Mouse (Mus musculus): ENCODE data around the gene Trim11. TPM values are rescaled to one million over a fixed set of nuclear protein-coding genes. Genes with fewer than 3 reads are reported as not detected.
"Not testable (repeated sequence)": the region's sequence is repeated elsewhere in the genome, so short reads cannot be mapped to it uniquely, and the experiment has no call there.

Trim11 gene
- polyA plus RNA-seq, 1 experiment from 2014 or later, result 20.3 TPM

- H3K27me3 ChIP-seq (ENCODE audit: control insufficient read depth, insufficient read depth, low read length); ATAC-seq (ENCODE audit: insufficient number of reproducible peaks, insufficient read depth, low FRiP score, low read depth); H3K36me3 ChIP-seq (ENCODE audit: control insufficient read depth, insufficient read depth, low read length); H3K9me3 ChIP-seq (ENCODE audit: control insufficient read depth, low read depth, low read length): not testable (repeated sequence)
- Histone ChIP-seq H3K4me3 (ENCODE audit: low read depth, low read length) (peak overlapping the region; percentile 59), H3K4me1 (ENCODE audit: control insufficient read depth, insufficient read depth, low read length) (peaks cover 11% of the 10 kb centered on the region), H3K27ac (ENCODE audit: low read length) (peak overlapping the region; percentile 97), H3K4me2 (replicated peaks; ENCODE audit: low read depth, low read length) (peak overlapping the region; percentile 93), H3K9ac (replicated peaks; ENCODE audit: low read depth, low read length) (peak overlapping the region; percentile 60; the same call in 1 of the 2 replicates)
- 0% methylated on average over 14 of the region's 17 CpGs for WGBS
Observed at GRCm38 (mm10) chr11:58954170-58954419, 23.8 kb upstream of the Trim11 start.

GRCm38 (mm10) chr11:58954420-58955142, 23.3 kb upstream of the Trim11 start, which contains the start of the genes Hist3h2a and Trim17:
Gene Hist3h2a, plus strand, starts transcription at chr11:58954685.
Gene Trim17, plus strand, starts transcription at chr11:58954685.
- H3K4me3 ChIP-seq (ENCODE audit: low read depth, low read length), result peak within 1 kb of the TSS; percentile 59
- H3K27me3 ChIP-seq (ENCODE audit: control insufficient read depth, insufficient read depth, low read length), result no peaks in the 10 kb centered on the region
- under 1% methylated on average over 49 of the region's 49 CpGs for WGBS
- peak; percentile 93 for ATAC-seq (ENCODE audit: insufficient number of reproducible peaks, insufficient read depth, low FRiP score, low read depth)
- peak within 1 kb of the TSS; percentile 94 for H3K9ac ChIP-seq (replicated peaks; ENCODE audit: low read depth, low read length)
- H3K9me3 ChIP-seq (ENCODE audit: control insufficient read depth, low read depth, low read length), result no peaks in the 10 kb centered on the region
- peaks cover 16% of the 10 kb centered on the region for H3K4me1 ChIP-seq (ENCODE audit: control insufficient read depth, insufficient read depth, low read length)
- H3K36me3 ChIP-seq (ENCODE audit: control insufficient read depth, insufficient read depth, low read length), result peaks cover 4% of the 10 kb centered on the region
- peak within 1 kb of the TSS; percentile 93 for H3K4me2 ChIP-seq (replicated peaks; ENCODE audit: low read depth, low read length)
- H3K27ac ChIP-seq (ENCODE audit: low read length), result peak within 1 kb of the TSS; percentile 97

GRCm38 (mm10) chr11:58955143-58955867, 22.6 kb upstream of the Trim11 start:
- ATAC-seq (ENCODE audit: insufficient number of reproducible peaks, insufficient read depth, low FRiP score, low read depth), result peak; percentile 5; the same call in 1 of the 2 replicates
- Histone ChIP-seq H3K4me2 (replicated peaks; ENCODE audit: low read depth, low read length) (peak overlapping the region; percentile 57), H3K27me3 (ENCODE audit: control insufficient read depth, insufficient read depth, low read length) (no peaks in the 10 kb centered on the region), H3K36me3 (ENCODE audit: control insufficient read depth, insufficient read depth, low read length) (peaks cover 4% of the 10 kb centered on the region), H3K9me3 (ENCODE audit: control insufficient read depth, low read depth, low read length) (no peaks in the 10 kb centered on the region), H3K9ac (replicated peaks; ENCODE audit: low read depth, low read length) (peak overlapping the region; percentile 94), H3K4me3 (ENCODE audit: low read depth, low read length) (peak overlapping the region; percentile 59), H3K4me1 (ENCODE audit: control insufficient read depth, insufficient read depth, low read length) (peaks cover 18% of the 10 kb centered on the region), H3K27ac (ENCODE audit: low read length) (peak overlapping the region; percentile 97)
- under 1% methylated on average over 20 of the region's 20 CpGs for WGBS

- H3K4me1 ChIP-seq (ENCODE audit: control insufficient read depth, insufficient read depth, low read length), result peaks cover 18% of the 10 kb centered on the region
- 10% methylated on average over 8 of the region's 8 CpGs for WGBS
- H3K27ac ChIP-seq (ENCODE audit: low read length), result peak overlapping the region; percentile 97; the same call in 1 of the 2 replicates
- peak overlapping the region; percentile 94 for H3K9ac ChIP-seq (replicated peaks; ENCODE audit: low read depth, low read length)
- peak overlapping the region; percentile 57 for H3K4me2 ChIP-seq (replicated peaks; ENCODE audit: low read depth, low read length)
- no peaks in the 10 kb centered on the region for H3K27me3 ChIP-seq (ENCODE audit: control insufficient read depth, insufficient read depth, low read length)
- no peak for ATAC-seq (ENCODE audit: insufficient number of reproducible peaks, insufficient read depth, low FRiP score, low read depth)
- H3K36me3 ChIP-seq (ENCODE audit: control insufficient read depth, insufficient read depth, low read length), result peaks cover 4% of the 10 kb centered on the region
- peak overlapping the region; percentile 59 for H3K4me3 ChIP-seq (ENCODE audit: low read depth, low read length)
- H3K9me3 ChIP-seq (ENCODE audit: control insufficient read depth, low read depth, low read length), result no peaks in the 10 kb centered on the region
Observed at GRCm38 (mm10) chr11:58955868-58956257, 22.0 kb upstream of the Trim11 start.

GRCm38 (mm10) chr11:58957226-58957914, 20.5 kb upstream of the Trim11 start:
- 89% methylated on average over 5 of the region's 5 CpGs for WGBS
- Histone ChIP-seq H3K27ac (ENCODE audit: low read length) (no peak overlapping the region), H3K9ac (replicated peaks; ENCODE audit: low read depth, low read length) (no peak overlapping the region), H3K9me3 (ENCODE audit: control insufficient read depth, low read depth, low read length) (peaks cover 4% of the 10 kb centered on the region; the same call in 1 of the 2 replicates), H3K27me3 (ENCODE audit: control insufficient read depth, insufficient read depth, low read length) (0 out of 2 replicates have a peak, but pooled peaks cover 3% of the 10 kb centered on the region), H3K4me3 (ENCODE audit: low read depth, low read length) (peak overlapping the region; percentile 59; the same call in 1 of the 2 replicates), H3K36me3 (ENCODE audit: control insufficient read depth, insufficient read depth, low read length) (peaks cover 4% of the 10 kb centered on the region), H3K4me2 (replicated peaks; ENCODE audit: low read depth, low read length) (peak overlapping the region; percentile 57), H3K4me1 (ENCODE audit: control insufficient read depth, insufficient read depth, low read length) (peaks cover 18% of the 10 kb centered on the region)
- ATAC-seq (ENCODE audit: insufficient number of reproducible peaks, insufficient read depth, low FRiP score, low read depth), result no peak

GRCm38 (mm10) chr11:58958536-58958935, 19.4 kb upstream of the Trim11 start:
- peaks cover 4% of the 10 kb centered on the region for H3K36me3 ChIP-seq (ENCODE audit: control insufficient read depth, insufficient read depth, low read length)
- WGBS, result 86% methylated on average over 6 of the region's 6 CpGs
- H3K9ac ChIP-seq (replicated peaks; ENCODE audit: low read depth, low read length), result no peak overlapping the region
- 0 out of 2 replicates have a peak, but pooled peaks cover 3% of the 10 kb centered on the region for H3K27me3 ChIP-seq (ENCODE audit: control insufficient read depth, insufficient read depth, low read length)
- peaks cover 4% of the 10 kb centered on the region; the same call in 1 of the 2 replicates for H3K9me3 ChIP-seq (ENCODE audit: control insufficient read depth, low read depth, low read length)
- ATAC-seq (ENCODE audit: insufficient number of reproducible peaks, insufficient read depth, low FRiP score, low read depth), result no peak
- H3K27ac ChIP-seq (ENCODE audit: low read length), result no peak overlapping the region; the same call in 1 of the 2 replicates
- H3K4me2 ChIP-seq (replicated peaks; ENCODE audit: low read depth, low read length), result no peak overlapping the region
- H3K4me3 ChIP-seq (ENCODE audit: low read depth, low read length), result no peak overlapping the region
- peaks cover 18% of the 10 kb centered on the region for H3K4me1 ChIP-seq (ENCODE audit: control insufficient read depth, insufficient read depth, low read length)

GRCm38 (mm10) chr11:58959186-58959825, 18.6 kb upstream of the Trim11 start:
- no peak overlapping the region for H3K9ac ChIP-seq (replicated peaks; ENCODE audit: low read depth, low read length)

More at GRCm38 (mm10) chr11:58959186-58959825, 18.6 kb upstream of the Trim11 start:
- H3K27me3 ChIP-seq (ENCODE audit: control insufficient read depth, insufficient read depth, low read length), result 0 out of 2 replicates have a peak, but pooled peaks cover 3% of the 10 kb centered on the region
- peaks cover 18% of the 10 kb centered on the region for H3K4me1 ChIP-seq (ENCODE audit: control insufficient read depth, insufficient read depth, low read length)
- no peak overlapping the region for H3K27ac ChIP-seq (ENCODE audit: low read length)
- ATAC-seq (ENCODE audit: insufficient number of reproducible peaks, insufficient read depth, low FRiP score, low read depth), result no peak
- peak overlapping the region; percentile 89 for H3K4me2 ChIP-seq (replicated peaks; ENCODE audit: low read depth, low read length)
- peaks cover 4% of the 10 kb centered on the region for H3K36me3 ChIP-seq (ENCODE audit: control insufficient read depth, insufficient read depth, low read length)
- 29% methylated on average over 15 of the region's 15 CpGs for WGBS
- peak overlapping the region; percentile 46 for H3K4me3 ChIP-seq (ENCODE audit: low read depth, low read length)
- H3K9me3 ChIP-seq (ENCODE audit: control insufficient read depth, low read depth, low read length), result peaks cover 4% of the 10 kb centered on the region; the same call in 1 of the 2 replicates
